ENCODE assay signal across 28 mouse cellular contexts in genomic region chr2:112276870-112277269, GRCm38 (mm10). TPM values are rescaled to one million over a fixed set of nuclear protein-coding genes. Genes with fewer than 3 reads are reported as not detected.
"Had no signal": no experiment of that assay in that cellular context is flagged by ENCODE, and none has a peak within 500 bp of the region (broad histone marks: within the 10 kb centered on the region; RNA-seq: fewer than 3 reads in every experiment).

No protein-coding gene starts in this region.

- H3K36me3 ChIP-seq: limb, embryonic 10.5 days; limb, embryonic 13.5 days; liver, embryonic 15.5 days; lung, embryonic 15.5 days had no signal

- H3K27ac ChIP-seq: kidney, postnatal 0 days; limb, embryonic 10.5 days; limb, embryonic 13.5 days; liver, embryonic 12.5 days; liver, embryonic 15.5 days; lung, embryonic 15.5 days had no signal

- H3K27me3 ChIP-seq: limb, embryonic 13.5 days; liver, embryonic 12.5 days; liver, embryonic 15.5 days; lung, embryonic 15.5 days had no signal

- DNase-seq: kidney, adult 2 months; kidney, postnatal 25 days; liver; lung, adult 18-20 months; lung, postnatal 14 days; lung, postnatal 4 days; midbrain, embryonic 14.5 days; right cerebral cortex, adult 18-20 months; right cerebral cortex, postnatal 25 days; spleen, adult 18-20 months; thymus, postnatal 25 days had no signal

- H3K9me3 ChIP-seq: limb, embryonic 10.5 days; limb, embryonic 13.5 days; liver, embryonic 12.5 days; liver, embryonic 15.5 days; lung, embryonic 15.5 days had no signal

- H3K4me2 ChIP-seq: limb, embryonic 13.5 days; liver, embryonic 12.5 days; liver, embryonic 15.5 days; lung, embryonic 15.5 days; midbrain, embryonic 11.5 days had no signal

- H3K9ac ChIP-seq: limb, embryonic 13.5 days; liver, embryonic 12.5 days; liver, embryonic 15.5 days; lung, embryonic 15.5 days had no signal

- H3K4me3 ChIP-seq: limb, embryonic 10.5 days; limb, embryonic 13.5 days; liver, embryonic 12.5 days; liver, embryonic 15.5 days; lung, embryonic 15.5 days had no signal

- ATAC-seq: inflammation-experienced regulatory T-cells, adult 6 months; liver, embryonic 12.5 days had no signal

- H3K4me1 ChIP-seq: limb, embryonic 10.5 days; limb, embryonic 13.5 days had no signal

RNA-seq across cellular contexts. Expression of gene Gm21985, which starts 10.8 kb away (rescaled TPM):
- polyA plus RNA-seq: inflammation-experienced regulatory T-cells, adult 6 months; kidney, adult 2 months; kidney, embryonic 14.5 days; kidney, postnatal 0 days; limb, embryonic 10.5 days; limb, embryonic 13.5 days; liver, embryonic 12.5 days; liver, embryonic 15.5 days; lung, embryonic 15.5 days; midbrain, embryonic 11.5 days; midbrain, embryonic 14.5 days; midbrain, postnatal 0 days; neural tube, embryonic 11.5 days; neural tube, embryonic 14.5 days; thymus, postnatal 0 days had no signal

RNA-seq across cellular contexts. Expression of gene Nutm1, which starts 17.8 kb away (rescaled TPM):
- total RNA-seq: layer of hippocampus, postnatal 14 days; left cerebral cortex, postnatal 14 days; megakaryocyte progenitor cell, adult 5-6 weeks; midbrain, postnatal 0 days had no signal
- polyA plus RNA-seq: inflammation-experienced regulatory T-cells, adult 6 months; large intestine, adult 2 months; limb, embryonic 13.5 days; liver, embryonic 12.5 days; lung, embryonic 15.5 days; midbrain, embryonic 11.5 days; neural tube, embryonic 11.5 days; neural tube, embryonic 14.5 days had no signal
